Mouse (Mus musculus): ENCODE data around the gene C1qtnf4.

C1qtnf4 gene

DNA sequence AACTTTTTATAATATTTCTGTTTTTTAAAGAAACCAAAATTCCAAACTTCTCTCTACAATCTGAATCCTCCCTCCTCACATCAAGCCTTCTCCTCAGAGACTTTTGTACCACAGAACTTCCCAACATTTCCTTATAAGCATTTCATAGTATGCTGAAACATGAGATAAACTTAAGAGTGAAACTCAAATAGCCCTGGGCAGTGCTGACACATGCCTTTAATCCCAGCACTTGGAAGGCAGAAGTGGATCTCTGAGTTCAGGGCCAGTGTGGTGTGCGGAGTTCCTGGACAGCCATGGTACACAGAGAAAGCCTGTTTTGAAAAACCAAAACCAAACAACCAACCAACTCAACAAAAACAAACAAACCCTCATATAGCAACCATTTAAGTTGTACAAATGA lies 35.5 kb downstream of the C1qtnf4 start:
- in situ Hi-C loops (cut with MboI; ENCODE audit: unreplicated experiment in 2 of 2): no loop called here

DNA sequence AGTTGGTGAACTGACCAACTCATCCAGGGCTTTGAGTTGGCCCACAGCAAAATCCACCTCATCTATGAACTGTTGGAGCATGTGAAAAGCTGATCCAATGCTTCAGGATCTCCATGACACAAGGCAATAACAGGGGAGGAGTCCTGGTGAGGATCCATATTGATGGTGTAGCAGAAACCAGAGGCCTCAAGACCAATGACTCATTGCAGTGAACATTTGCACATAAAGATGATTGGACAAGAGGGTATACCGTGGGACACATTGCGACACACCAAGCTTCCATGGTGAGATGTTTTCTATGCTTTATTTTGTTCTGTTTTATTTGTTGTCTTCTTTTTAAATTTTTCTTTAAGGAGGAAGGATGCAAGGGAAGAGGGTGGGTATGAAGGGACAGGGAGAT lies 37.0 kb downstream of the C1qtnf4 start:
- in situ Hi-C loops (cut with MboI; ENCODE audit: unreplicated experiment in 2 of 2): no loop called here

DNA sequence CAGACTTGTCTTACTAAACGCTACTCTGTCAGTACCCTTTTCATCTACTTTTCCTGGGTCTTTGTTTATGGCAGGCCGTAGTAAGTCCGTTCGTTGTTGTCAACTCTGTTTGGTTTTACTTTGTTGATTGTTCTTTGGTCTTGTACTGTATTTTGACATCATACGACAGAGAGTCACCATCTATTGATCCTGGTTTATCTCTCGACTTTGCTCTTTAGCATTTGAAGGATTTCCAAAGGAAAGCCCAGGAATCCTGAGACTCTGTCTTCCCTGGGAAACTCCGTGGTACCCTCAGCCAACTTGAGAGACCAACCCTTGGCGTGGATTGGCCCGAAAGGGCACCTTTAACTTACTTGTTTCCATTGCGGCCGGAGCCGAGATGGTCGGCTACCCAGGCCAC lies 42.9 kb downstream of the C1qtnf4 start:
- in situ Hi-C loops (cut with MboI; ENCODE audit: unreplicated experiment in 2 of 2): no loop called here

DNA sequence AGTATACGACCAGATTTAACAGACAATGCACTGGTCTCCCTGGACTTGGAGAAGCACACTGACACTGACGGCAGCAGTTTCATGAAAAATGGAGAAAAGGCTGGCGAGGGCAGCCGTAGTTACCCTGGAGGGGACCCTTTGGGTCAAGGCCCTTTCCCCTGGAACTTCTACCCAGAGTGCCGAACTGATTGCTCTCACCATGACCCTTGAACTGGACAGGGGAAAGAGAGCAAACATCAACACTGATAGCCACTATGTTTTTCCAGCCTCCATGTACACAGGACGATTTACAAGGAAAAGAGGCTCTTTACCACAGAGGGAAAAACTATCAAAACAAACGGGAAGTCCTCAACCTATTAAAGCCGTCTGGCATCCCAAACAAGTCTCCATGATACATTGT lies 46.2 kb downstream of the C1qtnf4 start:
- in situ Hi-C loops (cut with MboI; ENCODE audit: unreplicated experiment in 2 of 2): no loop called here

DNA sequence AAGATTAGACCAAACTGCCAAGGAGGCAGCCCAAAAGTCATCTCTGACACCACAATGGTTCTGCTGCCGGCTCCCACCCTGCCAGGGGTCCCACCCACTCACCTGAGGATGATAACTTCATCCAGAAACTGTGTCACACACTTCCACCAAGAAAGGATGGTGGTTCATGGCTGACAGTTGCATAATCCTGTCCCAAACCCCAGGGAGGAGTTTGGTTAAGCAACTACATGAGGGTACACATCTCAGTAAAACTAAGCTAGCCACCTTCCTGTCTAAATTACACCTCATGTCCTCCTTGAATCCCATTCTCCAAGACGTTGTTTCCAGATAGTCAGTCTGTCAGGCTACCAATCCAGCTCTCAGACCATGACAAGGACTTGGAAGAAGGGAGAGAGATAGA lies 46.6 kb downstream of the C1qtnf4 start:
- in situ Hi-C loops (cut with MboI; ENCODE audit: unreplicated experiment in 2 of 2): no loop called here

DNA sequence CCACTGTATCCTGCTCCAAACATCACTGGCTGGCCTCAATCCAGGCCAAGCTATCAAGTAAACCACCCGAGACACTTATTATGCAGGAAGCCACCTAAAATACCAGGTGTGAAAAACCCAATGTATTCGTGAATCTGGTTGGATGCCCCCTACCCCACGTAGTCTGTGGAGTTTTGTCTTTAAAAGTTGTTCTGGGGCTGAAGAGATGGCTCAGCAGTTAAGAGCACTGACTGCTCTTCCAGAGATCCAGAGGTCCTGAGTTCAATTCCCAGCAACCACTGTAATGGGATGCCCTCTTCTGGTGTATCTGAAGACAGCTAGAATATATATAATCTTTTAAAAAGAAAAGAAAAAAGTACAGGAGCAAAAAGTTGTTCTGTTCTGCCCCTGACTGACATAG lies 52.7 kb downstream of the C1qtnf4 start:
- in situ Hi-C loops (cut with MboI; ENCODE audit: unreplicated experiment in 2 of 2): no loop called here

DNA sequence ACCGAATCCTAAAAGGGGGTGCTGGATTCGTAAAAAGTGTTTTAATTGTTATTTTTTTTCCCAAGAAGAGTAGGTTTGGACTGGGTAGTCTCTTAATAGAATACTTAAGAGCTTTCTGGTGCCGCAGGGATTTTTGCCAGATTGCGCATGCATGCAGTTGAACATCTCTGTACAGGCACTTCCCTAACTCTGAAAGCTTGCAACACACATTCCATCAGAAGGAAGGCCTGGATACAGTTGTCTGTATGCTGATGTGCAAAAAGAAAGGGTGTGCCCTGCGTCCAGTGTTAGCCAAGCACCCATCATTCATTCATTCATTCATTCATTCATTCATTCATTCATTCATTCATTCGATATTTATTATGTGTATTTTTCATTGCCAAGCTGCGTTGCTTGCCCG lies 54.1 kb downstream of the C1qtnf4 start:
- in situ Hi-C loops (cut with MboI; ENCODE audit: unreplicated experiment in 2 of 2): no loop called here

Data from v-Abl transformed pro-B cells (cell line).